Mouse (Mus musculus) T-helper 1 cell (primary cell): ENCODE measurements at regions not wholly inside any gene's neighbourhood (a gene's known extent, or its start where the extent isn't known, plus 50 kb on each side); places are given as distances from the start of the nearest gene placed in this dataset.

Experiments used
- in situ Hi-C: fragments of 300-600 bp; cut with MboI, MseI; formaldehyde crosslinking; loops from one replicate; pipeline ENCODE4 v1.15.1; 2025; ENCODE audit warnings: high pct_unique_total_duplicates

- in situ Hi-C loops = no loop called here
These were observed 105.8 kb upstream of the 4933415F23Rik start for GRCm38 (mm10) chr1:23207843-23208242.

GRCm38 (mm10) chr1:23207024-23207423, 105.0 kb upstream of the 4933415F23Rik start:
- in situ Hi-C loops = no loop called here

GRCm38 (mm10) chr1:23202511-23203435, 100.7 kb upstream of the 4933415F23Rik start:
- in situ Hi-C loops = no loop called here

- in situ Hi-C loops = no loop called here
These were observed 98.4 kb upstream of the 4933415F23Rik start for GRCm38 (mm10) chr1:23200460-23200859.

- in situ Hi-C loops = no loop called here
These were observed 88.4 kb upstream of the 4933415F23Rik start for GRCm38 (mm10) chr1:23190316-23191005.

GRCm38 (mm10) chr1:23189790-23190189, 87.7 kb upstream of the 4933415F23Rik start:
- in situ Hi-C loops = no loop called here

GRCm38 (mm10) chr1:23188216-23188615, 86.2 kb upstream of the 4933415F23Rik start:
- in situ Hi-C loops = no loop called here

- in situ Hi-C loops = no loop called here
These were observed 85.6 kb upstream of the 4933415F23Rik start for GRCm38 (mm10) chr1:23187446-23188206.

- in situ Hi-C loops = no loop called here
These were observed 82.7 kb upstream of the 4933415F23Rik start for GRCm38 (mm10) chr1:23184728-23185127.

- in situ Hi-C loops = no loop called here
These were observed 80.5 kb upstream of the 4933415F23Rik start for GRCm38 (mm10) chr1:23182541-23182940.

GRCm38 (mm10) chr1:23178335-23178974, 76.4 kb upstream of the 4933415F23Rik start:
- in situ Hi-C loops = no loop called here

- in situ Hi-C loops = no loop called here
These were observed 72.0 kb upstream of the 4933415F23Rik start for GRCm38 (mm10) chr1:23174022-23174421.

GRCm38 (mm10) chr1:23173054-23173802, 71.2 kb upstream of the 4933415F23Rik start:
- in situ Hi-C loops = no loop called here

- in situ Hi-C loops = no loop called here
These were observed 69.3 kb upstream of the 4933415F23Rik start for GRCm38 (mm10) chr1:23171336-23171735.

- in situ Hi-C loops = no loop called here
These were observed 68.7 kb upstream of the 4933415F23Rik start for GRCm38 (mm10) chr1:23170711-23171110.

- in situ Hi-C loops = no loop called here
These were observed 66.5 kb upstream of the 4933415F23Rik start for GRCm38 (mm10) chr1:23168504-23168903.

GRCm38 (mm10) chr1:23163371-23163935, 61.4 kb upstream of the 4933415F23Rik start:
- in situ Hi-C loops = no loop called here

- in situ Hi-C loops = no loop called here
These were observed 60.7 kb upstream of the 4933415F23Rik start for GRCm38 (mm10) chr1:23162766-23163165.
